Mouse (Mus musculus): ENCODE data around the gene Bscl2.
A peak's percentile ranks its signal among the peaks of the same experiment; 100 is the strongest.
"Not testable (repeated sequence)": the region's sequence is repeated elsewhere in the genome, so short reads cannot be mapped to it uniquely, and the experiment has no call there.

Gene Bscl2

GRCm38 (mm10) chr19:8872266-8872840 is 35.1 kb downstream of the Bscl2 start:
- no peak for DNase-seq

GRCm38 (mm10) chr19:8875031-8875430 is 37.8 kb downstream of the Bscl2 start:
- no peak for DNase-seq

GRCm38 (mm10) chr19:8880311-8881033 is 43.2 kb downstream of the Bscl2 start, which contains the start of gene Uqcc3:
Gene Uqcc3, minus strand, starts transcription at chr19:8880923.
- DNase-seq, result peak; percentile 89 to 91

- DNase-seq, result no peak
Measured at GRCm38 (mm10) chr19:8881034-8881392, 43.7 kb downstream of the Bscl2 start.

- no peak for DNase-seq
Measured at GRCm38 (mm10) chr19:8883616-8884015, 46.3 kb downstream of the Bscl2 start, which contains the start of the genes Lbhd1 and Gm49403. Gene Lbhd1, plus strand, starts transcription at chr19:8883732. Gene Gm49403, plus strand, starts transcription at chr19:8883930.

GRCm38 (mm10) chr19:8886916-8887584 is 49.8 kb downstream of the Bscl2 start:
- no peak for DNase-seq

GRCm38 (mm10) chr19:8887585-8888463 is 50.6 kb downstream of the Bscl2 start:
- DNase-seq, result no peak

- peak; percentile 92 to 97 for DNase-seq
Measured at GRCm38 (mm10) chr19:8888511-8889385, 51.5 kb downstream of the Bscl2 start, which contains the start of the genes 1810009A15Rik and Gm49416. Gene 1810009A15Rik, plus strand, starts transcription at chr19:8888853. Gene Gm49416, plus strand, starts transcription at chr19:8888926.

GRCm38 (mm10) chr19:8892829-8893766 is 55.8 kb downstream of the Bscl2 start, which contains the start of gene Ints5:
Gene Ints5, plus strand, starts transcription at chr19:8893005.
- peak; percentile 82 to 88 for DNase-seq

GRCm38 (mm10) chr19:8895397-8895960 is 58.2 kb downstream of the Bscl2 start:
- peak in 1 of 2 experiments; percentile 14 for DNase-seq

- not testable (repeated sequence) for DNase-seq
Measured at GRCm38 (mm10) chr19:8896231-8896630, 59.0 kb downstream of the Bscl2 start.

- DNase-seq, result peak; percentile 45 to 46
Measured at GRCm38 (mm10) chr19:8897211-8897864, 60.1 kb downstream of the Bscl2 start.

GRCm38 (mm10) chr19:8897865-8898495 is 60.7 kb downstream of the Bscl2 start, which contains the start of gene Ganab:
Gene Ganab, plus strand, starts transcription at chr19:8898071.
- peak; percentile 95 to 98 for DNase-seq
